Mouse (Mus musculus): ENCODE results near the gene Rasl2-9. TPM values are rescaled to one million over a fixed set of nuclear protein-coding genes. Genes with fewer than 3 reads are reported as not detected.
"Not testable (repeated sequence)": the region's sequence is repeated elsewhere in the genome, so short reads cannot be mapped to it uniquely, and the experiment has no call there.

The Rasl2-9 gene
- polyA plus RNA-seq (2012; fragmentation: generic; extraction: Trizol), result 0.05 TPM
- long read RNA-seq, experiment 1, result 0 reads
- long read RNA-seq, experiment 2, result 0 reads

- Histone ChIP-seq H3K36me3 (ENCODE audit: control insufficient read depth, insufficient read depth) (no peaks in the 10 kb centered on the region), H3ac (ENCODE audit: control insufficient read depth, insufficient read length, low read depth) (no peak within 1 kb of the TSS), H3K27me3 (ENCODE audit: control insufficient read depth, insufficient read depth, insufficient read length) (no peaks in the 10 kb centered on the region), H3K79me2 (ENCODE audit: control insufficient read depth, insufficient read depth) (no peaks in the 10 kb centered on the region), H3K79me3 (ENCODE audit: low read depth) (no peaks in the 10 kb centered on the region), H3K4me3 (ENCODE audit: insufficient read depth, poor library complexity, severe bottlenecking) (no peak within 1 kb of the TSS)
- TF ChIP-seq CEBPB (IDR thresholded peaks at IDR 0.05; ENCODE audit: low read depth), result no peak
- TF ChIP-seq MYOD1 (IDR thresholded peaks at IDR 0.05; ENCODE audit: control insufficient read depth, insufficient read length, low read depth), result no peak
- no peak for TF ChIP-seq MAX (IDR thresholded peaks at IDR 0.05)
- no peak for TF ChIP-seq MYOG (IDR thresholded peaks at IDR 0.05; ENCODE audit: control insufficient read depth, extremely low read depth, insufficient read length)
- TF ChIP-seq USF1 (IDR thresholded peaks at IDR 0.05; ENCODE audit: low read depth), result no peak
- TF ChIP-seq CTCF (IDR thresholded peaks at IDR 0.05; ENCODE audit: control insufficient read depth, insufficient read depth, insufficient read length), result no peak
- TF ChIP-seq FOSL1 (IDR thresholded peaks at IDR 0.05; ENCODE audit: insufficient read depth, low read length, poor library complexity, severe bottlenecking), result no peak
These were observed at the start of gene Rasl2-9 for GRCm38 (mm10) chr7:5125549-5126406. Gene Rasl2-9, minus strand, starts transcription at chr7:5125950.

GRCm38 (mm10) chr7:5149570-5149969, 23.8 kb upstream of the Rasl2-9 start, which contains the start of gene Vmn1r55:
Gene Vmn1r55, minus strand, starts transcription at chr7:5149670.
- not testable (repeated sequence) for H3K27me3 ChIP-seq (ENCODE audit: control insufficient read depth, insufficient read depth, insufficient read length); H3K4me3 ChIP-seq (ENCODE audit: insufficient read depth, poor library complexity, severe bottlenecking); H3K36me3 ChIP-seq (ENCODE audit: control insufficient read depth, insufficient read depth); H3K79me3 ChIP-seq (ENCODE audit: low read depth); H3ac ChIP-seq (ENCODE audit: control insufficient read depth, insufficient read length, low read depth); H3K79me2 ChIP-seq (ENCODE audit: control insufficient read depth, insufficient read depth)

- Histone ChIP-seq H3K4me3 (ENCODE audit: insufficient read depth, poor library complexity, severe bottlenecking) (no peak overlapping the region), H3K27me3 (ENCODE audit: control insufficient read depth, insufficient read depth, insufficient read length) (no peaks in the 10 kb centered on the region), H3K36me3 (ENCODE audit: control insufficient read depth, insufficient read depth) (no peaks in the 10 kb centered on the region), H3K79me3 (ENCODE audit: low read depth) (no peaks in the 10 kb centered on the region), H3K79me2 (ENCODE audit: control insufficient read depth, insufficient read depth) (no peaks in the 10 kb centered on the region), H3ac (ENCODE audit: control insufficient read depth, insufficient read length, low read depth) (no peak overlapping the region)
- no peak for TF ChIP-seq USF1 (IDR thresholded peaks at IDR 0.05; ENCODE audit: low read depth)
- TF ChIP-seq MYOG (IDR thresholded peaks at IDR 0.05; ENCODE audit: control insufficient read depth, extremely low read depth, insufficient read length), result no peak
- TF ChIP-seq CTCF (IDR thresholded peaks at IDR 0.05; ENCODE audit: control insufficient read depth, insufficient read depth, insufficient read length), result no peak
- TF ChIP-seq CEBPB (IDR thresholded peaks at IDR 0.05; ENCODE audit: low read depth), result no peak
- TF ChIP-seq MAX (IDR thresholded peaks at IDR 0.05), result no peak
- TF ChIP-seq FOSL1 (IDR thresholded peaks at IDR 0.05; ENCODE audit: insufficient read depth, low read length, poor library complexity, severe bottlenecking), result no peak
- no peak for TF ChIP-seq MYOD1 (IDR thresholded peaks at IDR 0.05; ENCODE audit: control insufficient read depth, insufficient read length, low read depth)
These were observed 672 bp downstream of the Rasl2-9 start for GRCm38 (mm10) chr7:5125078-5125477.

GRCm38 (mm10) chr7:5116850-5117249, 8.9 kb downstream of the Rasl2-9 start, which contains the start of gene Rfpl4:
Gene Rfpl4, minus strand, starts transcription at chr7:5116950.
- H3K4me3 ChIP-seq (ENCODE audit: insufficient read depth, poor library complexity, severe bottlenecking), result no peak within 1 kb of the TSS
- no peaks in the 10 kb centered on the region for H3K36me3 ChIP-seq (ENCODE audit: control insufficient read depth, insufficient read depth)
- no peaks in the 10 kb centered on the region for H3K79me2 ChIP-seq (ENCODE audit: control insufficient read depth, insufficient read depth)
- TF ChIP-seq MYOD1 (IDR thresholded peaks at IDR 0.05; ENCODE audit: control insufficient read depth, insufficient read length, low read depth), result no peak
- no peak for TF ChIP-seq MAX (IDR thresholded peaks at IDR 0.05)
- no peak within 1 kb of the TSS for H3ac ChIP-seq (ENCODE audit: control insufficient read depth, insufficient read length, low read depth)
- H3K27me3 ChIP-seq (ENCODE audit: control insufficient read depth, insufficient read depth, insufficient read length), result no peaks in the 10 kb centered on the region
- no peaks in the 10 kb centered on the region for H3K79me3 ChIP-seq (ENCODE audit: low read depth)

GRCm38 (mm10) chr7:5112701-5113100, 13.0 kb downstream of the Rasl2-9 start:
- TF ChIP-seq MYOD1 (IDR thresholded peaks at IDR 0.05; ENCODE audit: control insufficient read depth, insufficient read length, low read depth) (no peak), MAX (IDR thresholded peaks at IDR 0.05) (no peak), MYOG (IDR thresholded peaks at IDR 0.05; ENCODE audit: control insufficient read depth, extremely low read depth, insufficient read length) (no peak), CTCF (IDR thresholded peaks at IDR 0.05; ENCODE audit: control insufficient read depth, insufficient read depth, insufficient read length) (no peak), CEBPB (IDR thresholded peaks at IDR 0.05; ENCODE audit: low read depth) (no peak), USF1 (IDR thresholded peaks at IDR 0.05; ENCODE audit: low read depth) (no peak), FOSL1 (IDR thresholded peaks at IDR 0.05; ENCODE audit: insufficient read depth, low read length, poor library complexity, severe bottlenecking) (no peak)
- Histone ChIP-seq H3ac (ENCODE audit: control insufficient read depth, insufficient read length, low read depth) (no peak overlapping the region), H3K79me3 (ENCODE audit: low read depth) (no peaks in the 10 kb centered on the region), H3K79me2 (ENCODE audit: control insufficient read depth, insufficient read depth) (no peaks in the 10 kb centered on the region), H3K27me3 (ENCODE audit: control insufficient read depth, insufficient read depth, insufficient read length) (no peaks in the 10 kb centered on the region), H3K36me3 (ENCODE audit: control insufficient read depth, insufficient read depth) (no peaks in the 10 kb centered on the region), H3K4me3 (ENCODE audit: insufficient read depth, poor library complexity, severe bottlenecking) (no peak overlapping the region)

- TF ChIP-seq MYOD1 (IDR thresholded peaks at IDR 0.05; ENCODE audit: control insufficient read depth, insufficient read length, low read depth) (no peak), CTCF (IDR thresholded peaks at IDR 0.05; ENCODE audit: control insufficient read depth, insufficient read depth, insufficient read length) (no peak), USF1 (IDR thresholded peaks at IDR 0.05; ENCODE audit: low read depth) (no peak), CEBPB (IDR thresholded peaks at IDR 0.05; ENCODE audit: low read depth) (no peak), MAX (IDR thresholded peaks at IDR 0.05) (no peak), FOSL1 (IDR thresholded peaks at IDR 0.05; ENCODE audit: insufficient read depth, low read length, poor library complexity, severe bottlenecking) (no peak), MYOG (IDR thresholded peaks at IDR 0.05; ENCODE audit: control insufficient read depth, extremely low read depth, insufficient read length) (no peak)
- Histone ChIP-seq H3K79me3 (ENCODE audit: low read depth) (no peaks in the 10 kb centered on the region), H3K79me2 (ENCODE audit: control insufficient read depth, insufficient read depth) (no peaks in the 10 kb centered on the region), H3K27me3 (ENCODE audit: control insufficient read depth, insufficient read depth, insufficient read length) (no peaks in the 10 kb centered on the region), H3K4me3 (ENCODE audit: insufficient read depth, poor library complexity, severe bottlenecking) (no peak overlapping the region), H3K36me3 (ENCODE audit: control insufficient read depth, insufficient read depth) (no peaks in the 10 kb centered on the region), H3ac (ENCODE audit: control insufficient read depth, insufficient read length, low read depth) (no peak overlapping the region)
These were observed 16.4 kb downstream of the Rasl2-9 start for GRCm38 (mm10) chr7:5109301-5109700.

Measured in C2C12 (cell line).